Mouse (Mus musculus) cerebral cortex, adult 2 months (tissue): ENCODE data around the gene Gm42791.

Experiments used
- WGBS: fragments of 180-500 bp; shearing (Covaris S2); methylation state at CpG from one replicate; pipeline ENCODE4 v1.1.7; 2018; 5-methylcytosine and 5-hydroxymethylcytosine counted together

The Gm42791 gene

DNA sequence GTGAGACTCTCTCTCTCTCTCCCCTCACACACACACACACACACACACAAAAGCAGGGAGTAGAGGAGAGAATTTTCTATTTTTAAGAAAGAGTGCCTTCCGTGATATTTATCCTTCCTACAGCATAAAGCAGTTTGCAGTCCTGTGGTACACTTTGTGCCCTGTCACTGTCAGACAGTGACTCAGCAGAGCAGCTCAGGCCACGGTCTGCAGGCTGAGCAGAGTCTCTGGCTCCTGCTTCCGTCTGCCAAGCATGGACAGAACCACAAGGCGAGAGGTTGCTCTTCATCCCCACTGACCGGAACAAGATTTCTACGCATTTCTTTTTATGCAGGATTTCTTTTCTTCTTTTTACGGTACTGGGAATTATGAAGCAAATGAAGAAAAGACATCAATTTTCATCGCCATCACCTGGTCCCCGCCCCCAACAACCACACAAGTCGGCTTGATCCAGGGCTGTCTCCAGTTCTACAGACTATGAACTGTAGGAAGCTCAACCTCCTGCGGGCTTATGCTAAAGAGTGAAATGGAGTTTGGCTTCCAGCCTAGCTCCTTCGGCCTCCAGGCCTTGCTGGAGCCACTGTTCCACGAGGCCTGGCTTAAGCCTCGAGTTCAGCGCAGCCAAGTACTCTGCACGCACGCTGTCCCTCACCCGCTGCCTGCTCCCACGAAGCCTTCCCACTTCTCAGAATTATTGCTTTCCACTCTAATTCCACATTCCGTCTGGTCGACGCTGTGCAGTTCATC lies 40.5 kb downstream of the Gm42791 start:
- 67% methylated on average over 22 of the region's 22 CpGs for WGBS

DNA sequence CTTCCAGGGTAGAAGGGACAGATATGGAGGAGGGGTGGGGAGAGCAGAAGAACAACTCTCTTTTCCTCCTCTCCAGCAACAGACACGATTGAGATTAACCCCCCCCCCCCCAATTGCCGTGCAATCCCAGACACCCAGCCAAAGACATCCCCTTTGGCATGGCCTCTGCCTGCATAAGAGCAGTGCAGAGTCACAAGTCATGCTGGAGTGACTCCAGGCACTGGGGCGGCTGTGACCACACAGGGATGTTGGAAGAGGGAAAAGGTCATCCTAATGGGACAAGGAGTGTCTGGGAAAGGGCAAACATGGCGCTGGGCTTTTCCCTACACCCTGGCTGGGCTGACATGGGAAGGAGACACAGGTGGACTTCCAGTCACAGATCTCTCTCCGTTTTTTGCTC lies 41.8 kb downstream of the Gm42791 start:
- 66% methylated on average over 5 of the region's 5 CpGs for WGBS

DNA sequence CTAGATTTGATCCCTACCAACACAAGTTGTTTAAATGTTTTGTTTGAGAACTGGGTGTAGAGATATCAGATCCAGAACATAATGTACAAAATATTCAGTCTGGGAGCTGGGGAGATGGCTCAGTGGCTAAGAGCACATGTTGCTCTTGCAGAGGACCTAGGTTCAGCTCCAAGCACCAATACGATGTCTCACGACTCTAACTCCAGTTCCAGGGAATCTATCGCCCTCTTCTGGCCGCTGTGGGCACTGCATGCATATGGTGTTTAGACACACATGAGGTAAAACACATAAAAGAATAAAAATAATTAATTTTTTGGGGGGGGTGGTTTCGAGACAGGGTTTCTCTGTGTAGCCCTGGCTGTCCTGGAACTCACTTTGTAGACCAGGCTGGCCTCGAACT lies 42.5 kb downstream of the Gm42791 start:
- 53% methylated on average over 6 of the region's 6 CpGs for WGBS

DNA sequence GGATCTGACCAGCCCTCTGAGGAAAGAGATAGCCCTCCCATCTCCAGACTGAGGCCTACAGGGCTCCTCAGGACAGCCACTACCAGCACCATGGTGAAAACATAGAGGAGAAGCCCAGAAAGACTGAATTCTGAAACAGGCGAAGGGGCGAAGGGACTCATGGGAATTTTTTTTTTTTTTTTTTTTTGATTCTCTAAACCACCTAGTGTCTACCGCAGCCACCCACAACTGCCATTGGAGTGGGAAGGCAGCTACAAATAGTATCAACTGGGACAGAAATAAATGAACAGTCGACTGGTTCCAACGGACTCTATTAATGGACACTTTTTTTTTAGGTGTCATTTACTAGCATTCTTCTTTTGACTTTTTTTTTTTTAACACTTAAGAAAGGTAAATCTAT lies 43.6 kb downstream of the Gm42791 start:
- 46% methylated on average over 5 of the region's 5 CpGs for WGBS

DNA sequence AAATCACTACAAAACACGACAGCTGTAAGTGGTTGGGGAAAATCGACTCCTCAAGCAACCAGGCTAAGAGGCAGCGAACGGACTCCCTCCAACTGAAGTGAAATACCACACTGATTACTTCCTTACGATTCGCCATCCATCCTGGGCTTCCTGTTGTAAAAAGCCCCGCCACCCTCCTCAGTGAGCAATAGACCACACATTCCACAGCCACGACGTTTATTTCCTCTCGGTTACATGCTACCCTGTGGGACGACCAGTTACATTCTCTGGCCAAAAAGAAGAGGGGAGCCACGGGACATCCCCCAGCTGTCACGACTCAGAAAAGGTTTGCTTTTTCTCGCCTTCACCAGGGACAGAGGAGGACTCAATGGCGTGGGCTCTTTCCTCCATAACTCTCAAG lies 44.9 kb downstream of the Gm42791 start:
- WGBS, result 45% methylated on average over 15 of the region's 15 CpGs

DNA sequence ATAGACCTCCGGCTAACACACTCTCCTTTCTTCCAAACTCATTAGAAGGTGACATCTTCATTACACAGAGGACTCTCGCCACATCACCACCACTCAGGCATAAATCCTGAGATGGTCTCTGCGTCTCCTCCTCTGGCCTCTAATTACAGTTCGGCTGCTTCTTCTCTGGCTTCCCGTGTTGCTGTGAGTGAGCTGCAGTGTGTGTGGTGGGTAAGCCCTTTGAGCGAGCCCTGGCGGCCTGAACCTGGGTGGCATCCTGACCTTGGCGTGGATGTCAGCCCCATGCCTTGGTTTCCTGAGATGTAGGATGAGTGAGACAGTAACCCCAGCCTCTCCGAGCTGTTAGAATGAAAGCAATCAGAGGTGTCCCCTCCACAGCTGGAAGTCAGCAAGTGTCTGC lies 46.4 kb downstream of the Gm42791 start:
- WGBS, result 80% methylated on average over 9 of the region's 9 CpGs

DNA sequence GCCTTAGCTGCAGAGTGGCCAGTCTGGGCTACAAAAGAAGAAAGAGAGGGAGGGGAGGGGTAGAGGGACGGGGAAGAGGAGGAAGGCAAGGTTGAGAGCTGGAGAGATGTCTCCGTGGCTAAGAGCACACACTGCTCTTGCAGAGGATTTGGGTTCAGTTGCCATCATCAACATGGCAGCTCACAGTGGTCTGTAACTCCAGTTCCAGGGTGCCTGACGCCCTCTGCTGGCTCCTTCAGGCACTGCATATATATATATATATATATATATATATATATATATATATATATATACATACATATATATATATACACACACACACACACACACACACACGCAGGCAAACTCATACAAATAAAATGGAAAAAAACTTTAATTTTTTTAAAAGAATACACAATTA lies 47.5 kb downstream of the Gm42791 start:
- 69% methylated on average over 4 of the region's 4 CpGs for WGBS

DNA sequence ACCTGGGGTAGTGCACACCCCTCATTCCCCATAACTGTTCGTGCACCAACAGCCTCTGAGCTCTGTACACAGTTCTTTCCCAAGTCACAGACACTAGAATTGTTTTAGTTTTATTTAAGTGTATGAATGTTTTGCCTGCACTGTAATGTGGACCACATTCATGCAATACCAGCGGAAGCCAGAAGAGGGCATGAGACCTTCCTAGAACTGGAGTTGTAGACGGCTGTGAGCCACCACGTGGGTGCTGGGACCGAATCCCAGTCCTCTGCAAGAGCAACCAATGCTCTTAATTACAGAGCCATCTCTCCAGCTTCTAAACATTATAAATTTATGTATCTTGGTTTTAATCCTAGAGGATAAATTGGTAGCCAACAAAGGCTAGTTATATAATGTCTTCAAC lies 48.2 kb downstream of the Gm42791 start:
- 62% methylated on average over 5 of the region's 5 CpGs for WGBS

DNA sequence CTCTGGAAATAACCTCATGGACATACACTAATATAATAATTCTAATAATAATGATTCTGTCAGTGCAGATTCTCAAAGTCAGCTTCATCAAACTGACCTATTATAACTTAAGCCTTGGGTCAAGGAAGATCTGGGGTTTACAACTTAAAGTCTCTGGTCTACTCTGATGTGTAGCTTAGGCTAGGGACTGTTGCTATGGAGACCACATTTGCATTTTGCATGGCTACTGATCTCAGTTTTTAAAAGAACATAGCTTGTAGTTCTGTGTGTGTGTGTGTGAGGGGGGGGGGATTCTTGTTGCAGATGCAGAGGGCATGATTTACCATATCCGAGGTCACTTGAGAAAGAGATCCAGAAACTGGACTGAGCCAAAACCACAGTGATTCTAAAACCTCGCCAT lies 49.2 kb downstream of the Gm42791 start:
- 62% methylated on average over 2 of the region's 2 CpGs for WGBS

DNA sequence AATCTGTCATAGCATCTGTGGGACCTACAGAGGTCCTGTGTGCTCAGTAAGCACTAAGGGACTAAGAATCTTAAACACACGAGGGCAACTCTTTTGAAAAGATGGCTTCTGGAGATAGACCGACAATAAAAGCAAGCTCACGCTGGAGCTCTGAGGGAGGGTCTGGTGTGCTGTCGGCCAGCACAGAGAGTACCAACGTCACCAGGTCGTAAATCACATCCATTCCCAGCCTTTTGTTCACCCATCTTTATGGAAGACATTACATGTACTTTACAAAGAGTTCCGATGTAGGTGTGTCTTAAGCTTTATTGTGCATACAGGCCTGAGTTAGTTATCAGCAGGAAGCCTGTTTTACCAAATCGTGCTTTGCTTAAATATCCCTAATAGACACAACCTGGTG lies 50.9 kb downstream of the Gm42791 start:
- 79% methylated on average over 8 of the region's 8 CpGs for WGBS

DNA sequence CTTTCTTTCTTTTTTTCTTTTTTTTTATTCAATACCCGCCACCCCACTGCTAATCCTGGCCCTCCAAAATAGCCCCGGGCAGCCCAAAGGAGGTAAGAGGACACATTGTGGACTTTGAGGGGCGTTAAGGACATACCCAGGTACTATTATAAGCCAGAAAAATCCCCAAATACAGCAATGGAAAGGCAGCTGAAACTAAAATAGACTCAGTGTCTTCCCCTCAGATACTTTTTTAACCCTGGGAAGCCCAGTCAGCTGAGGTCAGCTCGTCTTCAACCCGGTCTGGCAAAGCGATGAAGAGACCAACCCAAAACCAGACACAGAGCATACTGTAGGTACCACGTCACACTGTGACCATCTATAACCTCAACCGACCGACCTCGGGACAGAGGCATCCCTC lies 51.5 kb downstream of the Gm42791 start:
- WGBS, result 79% methylated on average over 10 of the region's 10 CpGs

DNA sequence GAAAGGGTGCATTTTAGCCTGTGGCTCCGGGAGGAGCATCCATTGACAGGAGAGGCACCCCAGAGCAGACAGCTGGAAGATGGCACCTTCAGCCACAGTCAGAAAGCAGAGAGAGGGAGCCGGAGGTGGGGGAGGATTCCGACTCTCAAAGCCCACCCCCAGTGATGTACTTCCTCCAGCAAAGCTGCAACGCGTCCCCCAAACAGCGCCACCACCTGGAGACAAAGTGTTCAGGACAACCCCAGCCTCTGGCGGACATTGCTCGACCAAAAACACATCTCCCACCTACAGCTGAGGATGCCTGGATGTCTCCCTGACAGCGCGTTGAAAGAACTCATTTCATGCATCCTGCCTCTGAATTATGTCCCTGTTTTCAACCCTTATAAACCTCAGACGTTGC lies 52.0 kb downstream of the Gm42791 start:
- WGBS, result 58% methylated on average over 11 of the region's 11 CpGs

DNA sequence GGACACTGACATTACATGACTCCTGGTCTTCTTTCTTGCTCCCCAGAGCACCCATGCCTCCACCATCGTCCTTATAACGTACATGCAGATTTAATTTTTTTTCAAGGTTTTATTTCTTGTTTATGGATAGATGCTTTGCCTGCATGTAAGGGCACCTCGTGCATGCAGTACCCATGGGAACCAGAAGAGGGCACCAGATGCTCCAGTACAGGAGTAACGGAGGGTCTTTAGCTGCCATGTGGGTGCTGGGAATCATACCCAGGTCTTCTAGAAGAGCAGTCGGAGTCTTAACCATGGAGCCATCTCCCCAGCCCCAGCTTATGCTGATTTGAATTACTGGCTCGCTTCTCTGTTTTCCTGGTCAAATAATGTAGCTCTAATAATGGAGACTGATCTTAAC lies 52.6 kb downstream of the Gm42791 start:
- WGBS, result 94% methylated on average over 6 of the region's 6 CpGs

DNA sequence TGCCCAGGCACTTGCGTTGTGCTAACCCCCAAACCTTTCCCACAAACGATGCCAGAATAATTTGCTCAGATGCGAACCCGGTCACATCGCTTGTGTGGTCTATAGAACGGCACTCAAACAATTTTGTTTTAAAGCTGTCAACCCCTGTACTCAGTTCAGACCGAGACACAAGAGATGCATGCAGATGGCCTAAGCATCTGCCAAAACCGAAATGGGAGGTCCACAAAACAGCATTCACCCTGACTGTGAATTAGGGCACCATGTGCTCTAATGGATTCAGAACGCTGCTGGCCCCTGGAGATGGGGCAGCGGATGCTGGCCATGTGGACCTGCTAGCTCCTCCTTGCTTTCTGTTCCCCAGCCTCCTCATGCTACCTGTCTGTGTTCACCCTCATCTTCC lies 53.1 kb downstream of the Gm42791 start:
- 70% methylated on average over 10 of the region's 10 CpGs for WGBS

DNA sequence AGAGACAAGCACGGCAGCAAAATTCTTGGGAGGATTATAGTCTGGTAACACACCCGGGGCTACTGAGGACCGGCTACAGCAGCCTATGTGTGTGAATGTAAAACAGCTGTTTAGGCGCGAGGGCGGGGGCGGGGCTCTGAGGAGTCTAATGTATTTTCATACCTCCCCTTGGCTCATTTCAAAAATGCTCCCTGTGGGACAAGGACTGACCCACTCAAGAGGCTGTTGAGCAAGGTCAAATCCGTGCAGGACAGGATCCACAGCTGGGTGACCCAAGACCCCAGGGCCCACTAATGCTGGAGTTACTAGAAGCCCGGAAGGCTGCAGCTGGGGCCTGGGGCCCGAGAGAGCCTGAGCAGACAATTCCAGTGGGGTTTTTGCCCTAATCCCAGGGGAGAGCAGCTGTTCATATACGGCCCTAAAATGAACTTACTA lies 55.0 kb downstream of the Gm42791 start:
- 75% methylated on average over 11 of the region's 11 CpGs for WGBS

DNA sequence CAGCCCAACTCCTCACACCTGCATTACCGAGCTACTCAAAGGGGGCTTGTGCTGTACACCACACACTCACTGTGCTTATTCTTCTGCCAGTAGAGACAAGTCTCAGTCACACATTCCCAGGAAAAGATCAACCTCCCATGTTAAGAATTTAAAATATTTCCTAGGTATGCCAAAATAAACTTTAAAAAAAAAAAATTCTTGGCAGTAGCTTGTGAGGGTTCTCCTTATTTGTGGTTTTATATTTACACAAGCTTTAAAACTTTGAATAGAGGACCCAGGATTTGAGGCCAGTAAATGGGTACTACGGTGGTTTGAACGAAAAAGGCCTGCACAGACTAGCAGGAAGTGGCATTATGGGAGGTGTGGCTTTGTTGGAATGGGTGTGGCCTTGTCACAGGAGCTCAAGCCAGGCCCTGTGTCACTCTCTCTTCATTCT lies 58.4 kb downstream of the Gm42791 start:
- WGBS, result 54% methylated on average over 3 of the region's 3 CpGs

DNA sequence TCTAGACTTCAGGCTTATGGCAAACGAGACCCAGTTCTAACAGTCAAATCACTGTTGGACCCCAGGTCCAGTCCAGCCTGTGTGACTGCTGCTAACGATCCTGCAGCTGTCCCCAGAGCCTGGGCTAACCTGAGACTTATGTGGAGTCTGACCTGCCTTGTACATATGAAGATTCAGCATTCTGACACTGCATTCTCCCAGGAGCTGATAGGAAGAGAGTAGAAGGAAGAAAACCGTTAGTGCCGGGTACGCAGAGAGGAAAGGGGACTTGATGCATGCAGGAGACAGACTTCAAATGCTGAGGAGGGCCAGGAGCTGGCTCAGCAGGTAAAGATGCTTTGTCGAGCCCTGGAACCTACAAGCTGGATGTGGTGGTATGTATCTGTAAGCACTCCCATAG lies 59.1 kb downstream of the Gm42791 start:
- WGBS, result 91% methylated on average over 6 of the region's 6 CpGs

DNA sequence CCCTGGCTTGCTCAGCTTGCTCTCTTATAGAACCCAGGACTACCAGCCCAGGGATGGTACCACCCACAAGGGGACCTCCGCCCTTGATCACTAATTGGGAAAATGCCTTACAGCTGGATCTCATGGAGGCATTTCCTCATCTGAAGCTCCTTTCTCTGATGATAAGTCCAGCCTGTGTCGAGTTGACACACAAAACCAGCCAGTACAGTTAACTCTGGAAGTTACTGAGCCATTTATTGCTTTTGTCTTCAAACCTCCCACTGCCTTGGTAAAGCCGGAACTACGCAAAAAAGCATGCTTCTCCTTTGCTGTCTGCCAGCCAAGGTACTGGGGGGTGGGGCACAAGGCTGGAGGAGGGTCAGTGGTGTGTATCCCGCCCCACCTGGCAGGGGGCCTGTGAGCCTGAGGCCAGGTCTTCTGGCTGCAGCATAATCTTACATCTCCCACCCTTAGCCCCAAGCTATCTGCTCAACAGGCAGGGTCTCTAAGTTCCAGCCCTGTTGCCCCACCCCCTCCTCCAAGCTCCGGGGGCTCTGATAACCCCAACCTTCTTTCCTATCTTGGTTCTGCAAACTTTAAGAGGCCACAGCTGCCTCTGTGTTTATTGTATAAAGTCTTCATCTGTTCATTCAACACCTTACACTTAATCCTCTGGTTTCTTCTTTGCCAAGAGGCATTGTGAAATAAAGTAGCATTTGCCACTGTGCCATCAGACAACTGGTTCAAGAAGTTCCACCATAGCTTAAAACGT lies 59.7 kb downstream of the Gm42791 start:
- 54% methylated on average over 7 of the region's 7 CpGs for WGBS

DNA sequence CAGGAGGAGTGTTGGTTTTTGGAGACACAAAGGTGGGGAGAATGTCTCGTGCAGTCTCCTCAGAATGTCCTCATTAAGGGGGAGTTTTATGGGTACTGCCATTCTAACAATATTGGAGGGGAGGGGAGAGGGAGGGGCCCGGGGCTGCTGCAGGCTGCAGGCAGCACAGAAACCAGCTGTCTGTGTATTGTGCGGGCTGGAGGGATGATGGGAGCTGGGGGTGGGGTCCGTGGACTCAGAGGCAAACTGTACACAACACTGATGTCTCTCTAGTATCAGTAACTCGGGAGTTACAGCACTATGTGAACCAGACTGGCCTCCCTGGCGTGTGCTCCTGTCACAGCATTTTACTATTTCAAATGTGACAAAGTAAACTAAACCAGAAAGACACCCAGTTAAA lies 60.5 kb downstream of the Gm42791 start:
- WGBS, result 66% methylated on average over 6 of the region's 6 CpGs

DNA sequence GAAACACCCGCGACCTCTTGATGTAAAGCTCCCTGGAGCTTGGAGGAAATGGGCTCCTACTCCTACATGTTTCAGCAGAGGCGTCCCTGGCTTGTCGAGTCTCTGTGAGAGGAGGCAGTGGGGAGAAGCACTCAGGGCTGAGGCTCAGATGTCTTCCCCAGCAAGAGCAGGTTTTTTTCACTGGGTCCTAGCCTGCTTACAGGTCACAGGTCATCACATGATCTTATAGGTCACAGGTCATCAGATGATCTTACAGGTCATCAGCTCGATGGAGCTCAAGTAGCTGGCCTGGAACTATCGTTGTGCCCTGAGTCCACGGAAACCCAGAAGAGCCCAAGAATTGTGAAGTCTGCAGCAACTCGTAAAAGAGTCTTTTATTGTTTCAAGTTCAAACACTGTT lies 61.2 kb downstream of the Gm42791 start:
- WGBS, result 68% methylated on average over 8 of the region's 8 CpGs

DNA sequence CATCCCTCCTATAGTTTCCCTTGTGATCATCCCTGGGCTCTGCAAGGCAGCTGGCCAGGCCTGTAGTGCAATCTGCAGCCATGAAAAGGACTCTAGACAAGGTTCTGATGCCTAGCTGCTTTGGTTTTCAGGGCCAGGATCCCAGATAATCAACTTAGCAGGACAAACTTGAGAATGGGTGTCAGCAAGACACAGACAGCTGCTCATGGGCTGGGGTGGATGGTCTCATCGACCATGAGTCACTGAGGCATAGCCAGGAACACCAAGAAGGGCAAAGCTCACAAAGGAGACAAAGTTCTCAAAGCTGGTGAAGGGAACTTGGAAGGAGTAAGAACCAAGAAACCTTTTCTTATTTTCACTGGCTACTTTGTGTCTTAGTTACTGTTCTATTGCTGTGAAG lies 63.6 kb downstream of the Gm42791 start:
- WGBS, result 97% methylated on average over 1 of the region's 1 CpGs

DNA sequence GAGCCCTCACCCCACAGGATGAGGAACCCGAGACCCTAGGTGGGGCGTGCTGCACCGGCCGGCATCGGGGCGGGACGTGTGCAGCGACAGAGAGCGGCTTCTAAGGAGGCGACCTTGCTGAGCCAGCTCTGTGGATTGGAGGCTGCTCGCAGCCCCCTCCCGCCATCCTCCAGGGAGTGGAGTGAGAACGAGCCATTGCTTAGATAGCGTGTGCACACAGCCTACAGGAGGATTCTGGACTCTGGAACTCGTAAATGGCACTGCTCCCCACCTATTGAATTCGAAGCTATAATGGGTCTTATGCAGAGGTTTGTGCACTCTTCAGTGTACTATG lies 65.9 kb downstream of the Gm42791 start, which contains the start of gene Katnal1:
Katnal1 (minus strand) TSS at position 205 of the 334 bp plus-strand sequence.
- 2% methylated on average over 16 of the region's 16 CpGs for WGBS

DNA sequence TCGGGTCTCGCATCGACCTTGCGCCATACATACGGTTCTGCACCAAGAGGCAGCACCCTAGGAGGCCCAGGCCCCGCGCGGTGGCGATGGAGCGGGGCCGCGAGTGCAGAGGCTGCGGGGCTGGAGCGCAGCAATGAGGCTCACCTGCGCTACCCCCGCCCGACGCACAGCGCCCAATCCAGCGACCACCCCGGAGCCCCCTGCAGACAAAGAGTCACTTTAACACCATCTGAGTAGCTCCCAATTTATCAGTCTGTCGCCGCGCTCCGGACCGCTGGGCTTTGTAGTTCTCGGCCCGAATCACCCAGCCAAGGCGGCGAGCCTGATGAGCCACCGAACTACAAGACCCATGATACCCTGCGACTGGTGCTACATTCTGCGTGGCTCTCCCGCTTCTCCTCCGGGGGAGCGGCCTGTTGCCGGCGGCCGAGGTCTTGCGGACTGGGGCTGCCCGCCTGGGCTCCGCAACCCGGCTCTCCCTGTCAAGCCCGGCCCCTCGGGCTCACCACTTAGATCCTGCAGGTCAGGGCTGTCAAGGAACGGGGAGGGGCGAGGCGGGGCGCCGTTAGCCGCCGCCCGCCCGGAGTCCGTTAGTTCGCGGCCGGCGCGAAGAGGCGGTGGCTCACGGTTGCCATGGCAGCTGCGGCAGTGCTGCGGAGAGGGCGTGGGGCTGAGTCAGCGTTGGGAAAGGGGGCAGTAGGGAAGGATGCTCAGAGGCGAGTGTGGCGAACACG lies 66.4 kb downstream of the Gm42791 start:
- WGBS, result under 1% methylated on average over 69 of the region's 69 CpGs
